Mouse (Mus musculus): ENCODE results near the gene Rere.

GRCm38 (mm10) chr4:150528846-150529245 lies 247.4 kb downstream of the Rere start:
- TF ChIP-seq GATA1 (IDR thresholded peaks at IDR 0.05; ENCODE audit: low read length) = no peak
- TF ChIP-seq TAL1 (IDR thresholded peaks at IDR 0.05; ENCODE audit: low read length) = no peak

All from erythroblast, embryonic 14.5 days (primary cell).